Mouse (Mus musculus): Measurements from ENCODE around the gene Atp6v1g2.

GRCm38 (mm10) chr17:35232659-35233058 lies 801 bp upstream of the Atp6v1g2 start:
- TF ChIP-seq CTCF (IDR thresholded peaks at IDR 0.05; ENCODE audit: borderline replicate concordance, insufficient read depth, low read depth, low read length) (no peak), POLR2A (IDR thresholded peaks at IDR 0.05; ENCODE audit: borderline replicate concordance, insufficient read depth, low read length) (no peak)

Data from cerebellum, adult 2 months (tissue).